Mouse (Mus musculus): ENCODE measurements around the gene Mapk12.

- TF ChIP-seq GATA1 (IDR thresholded peaks at IDR 0.05; ENCODE audit: borderline replicate concordance, low read length) (no peak), FLI1 (IDR thresholded peaks at IDR 0.05; ENCODE audit: low read length) (no peak)
These were observed 18.0 kb upstream of the Mapk12 start for GRCm38 (mm10) chr15:89158516-89158915.
